Mouse (Mus musculus): ENCODE data around the gene Mmab. TPM values are rescaled to one million over a fixed set of nuclear protein-coding genes. Genes with fewer than 3 reads are reported as not detected.

Gene Mmab
- total and polyA plus RNA-seq, 2 experiments from 2014 or later, result 17.0 to 19.7 TPM

- ATAC-seq (ENCODE audit: insufficient read depth, low read depth) (no peak), DNase-seq (ENCODE audit: low spot score) (no peak)
- H3K27ac ChIP-seq (ENCODE audit: low read depth), result no peak overlapping the region
- H3K36me3 ChIP-seq (replicated peaks; ENCODE audit: control insufficient read depth, insufficient read depth, low read length), result peaks cover 88% of the 10 kb centered on the region
- H3K9me3 ChIP-seq (replicated peaks; ENCODE audit: control insufficient read depth, low read length), result no peaks in the 10 kb centered on the region
- WGBS, result 78% methylated on average over 9 of the region's 9 CpGs
- no peak overlapping the region for H3K9ac ChIP-seq (replicated peaks; ENCODE audit: low read depth, low read length)
- no peaks in the 10 kb centered on the region for H3K27me3 ChIP-seq (ENCODE audit: control insufficient read depth, insufficient read depth, low read length)
- H3K4me1 ChIP-seq (ENCODE audit: control insufficient read depth, insufficient read depth), result no peaks in the 10 kb centered on the region
- TF ChIP-seq CTCF (IDR thresholded peaks at IDR 0.05; ENCODE audit: low read depth), result no peak
- no peak for TF ChIP-seq EP300 (IDR thresholded peaks at IDR 0.05; ENCODE audit: low read depth)
- no peak overlapping the region for H3K4me2 ChIP-seq (ENCODE audit: low read depth, low read length)
- no peak overlapping the region for H3K4me3 ChIP-seq (ENCODE audit: low read depth, low read length)
These were observed 50.7 kb downstream of the Mmab start for GRCm38 (mm10) chr5:114393169-114393568.

DNA sequence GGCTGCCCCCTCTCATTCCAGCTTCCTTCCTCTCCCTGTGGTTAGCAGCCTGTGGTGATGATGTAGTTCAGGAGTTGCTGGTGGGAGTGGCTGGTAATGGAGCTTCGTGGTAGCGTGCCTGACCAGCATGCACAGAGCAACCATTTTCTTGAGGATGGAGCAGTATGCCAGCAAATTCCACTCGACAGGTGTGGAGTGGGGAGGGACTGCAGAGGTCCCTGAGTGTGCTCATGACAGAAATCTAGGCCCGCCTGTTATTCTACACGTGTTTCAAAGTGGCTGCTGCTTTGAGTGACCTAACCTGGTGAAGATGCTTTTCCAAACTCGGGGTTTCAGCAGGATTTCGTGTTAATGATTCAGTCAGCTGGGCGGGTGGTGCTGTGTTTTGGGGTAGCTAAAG is 59.4 kb downstream of the Mmab start:
- Histone ChIP-seq H3K36me3 (replicated peaks; ENCODE audit: control insufficient read depth, insufficient read depth, low read length) (peaks cover 53% of the 10 kb centered on the region), H3K4me1 (ENCODE audit: control insufficient read depth, insufficient read depth) (peaks cover 7% of the 10 kb centered on the region), H3K4me3 (ENCODE audit: low read depth, low read length) (no peak overlapping the region), H3K27me3 (ENCODE audit: control insufficient read depth, insufficient read depth, low read length) (no peaks in the 10 kb centered on the region), H3K9ac (replicated peaks; ENCODE audit: low read depth, low read length) (no peak overlapping the region), H3K27ac (ENCODE audit: low read depth) (no peak overlapping the region), H3K4me2 (ENCODE audit: low read depth, low read length) (no peak overlapping the region), H3K9me3 (replicated peaks; ENCODE audit: control insufficient read depth, low read length) (no peaks in the 10 kb centered on the region)
- ATAC-seq (ENCODE audit: insufficient read depth, low read depth), result no peak
- no peak for DNase-seq (ENCODE audit: low spot score)
- WGBS, result 83% methylated on average over 8 of the region's 8 CpGs
- TF ChIP-seq CTCF (IDR thresholded peaks at IDR 0.05; ENCODE audit: low read depth) (no peak), EP300 (IDR thresholded peaks at IDR 0.05; ENCODE audit: low read depth) (no peak)

DNA sequence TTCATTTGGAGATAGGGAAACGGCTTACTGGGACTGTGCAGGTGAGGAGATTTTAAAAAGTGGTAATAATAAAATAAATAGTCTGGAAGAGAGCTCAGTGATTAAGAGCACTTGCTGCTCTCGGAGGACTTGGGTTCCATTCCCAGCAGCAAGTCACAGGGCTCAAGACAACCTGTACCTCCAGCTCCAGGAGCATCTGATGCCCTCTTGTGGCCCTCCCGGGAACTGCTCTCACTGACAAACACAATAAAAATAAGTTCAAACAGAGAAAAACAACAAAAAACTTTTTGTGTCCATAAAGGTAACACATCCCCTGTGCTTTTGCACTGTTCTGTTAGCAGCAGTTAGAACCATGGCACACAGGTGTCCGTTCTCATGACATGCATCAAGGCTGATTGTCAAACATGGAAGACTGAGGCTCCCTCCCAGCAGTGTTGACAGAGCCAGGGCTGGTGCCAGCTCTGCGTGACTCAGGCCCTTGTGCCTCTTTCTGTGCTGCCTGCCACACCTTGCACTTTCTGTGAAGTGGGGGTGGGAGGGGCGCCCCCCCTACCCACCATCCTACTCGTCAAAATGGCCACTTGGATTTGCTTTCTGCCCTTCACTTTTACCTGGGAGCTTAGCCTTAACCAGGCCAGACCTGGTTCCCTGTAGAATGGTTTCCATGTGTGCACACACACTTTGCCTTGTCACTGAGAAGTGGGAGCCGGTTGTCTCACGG is 60.5 kb downstream of the Mmab start:
- Histone ChIP-seq H3K36me3 (replicated peaks; ENCODE audit: control insufficient read depth, insufficient read depth, low read length) (peaks cover 42% of the 10 kb centered on the region), H3K4me3 (ENCODE audit: low read depth, low read length) (no peak overlapping the region), H3K9ac (replicated peaks; ENCODE audit: low read depth, low read length) (no peak overlapping the region), H3K27ac (ENCODE audit: low read depth) (no peak overlapping the region), H3K27me3 (ENCODE audit: control insufficient read depth, insufficient read depth, low read length) (no peaks in the 10 kb centered on the region), H3K4me1 (ENCODE audit: control insufficient read depth, insufficient read depth) (peaks cover 13% of the 10 kb centered on the region), H3K9me3 (replicated peaks; ENCODE audit: control insufficient read depth, low read length) (no peaks in the 10 kb centered on the region), H3K4me2 (ENCODE audit: low read depth, low read length) (no peak overlapping the region)
- ATAC-seq (ENCODE audit: insufficient read depth, low read depth) (no peak), DNase-seq (ENCODE audit: low spot score) (no peak)
- TF ChIP-seq CTCF (IDR thresholded peaks at IDR 0.05; ENCODE audit: low read depth), result peak; percentile 57
- no peak for TF ChIP-seq EP300 (IDR thresholded peaks at IDR 0.05; ENCODE audit: low read depth)
- WGBS, result 71% methylated on average over 9 of the region's 9 CpGs

Small RNAs within 50 kb of the gene (microRNA-seq; reads per million reads assigned to microRNA genes)
- not detected for gene Mir7027

Other genes with a start within 250 kb of the Mmab start
- not detected in 2 replicates for gene Foxn4, start 170.3 kb downstream of the Mmab start, total RNA-seq (2014; rRNA removed; ENCODE audit: low replicate concordance)
- not detected in 2 replicates for gene Foxn4, start 170.3 kb downstream of the Mmab start, polyA plus RNA-seq (2015; fragmentation: Nextera tagmentation; extraction: Ambion mirVana)
- 5.9 TPM in 1 of 2 replicates, not detected in the other for gene Myo1h, start 154.9 kb downstream of the Mmab start, total RNA-seq (2014; rRNA removed; ENCODE audit: low replicate concordance)
- gene Myo1h, start 154.9 kb downstream of the Mmab start, polyA plus RNA-seq (2015; fragmentation: Nextera tagmentation; extraction: Ambion mirVana), result 0.53 and 0.63 TPM in 2 replicates
- gene Kctd10, start 63.6 kb downstream of the Mmab start, total RNA-seq (2014; rRNA removed; ENCODE audit: low replicate concordance), result 83.4 and 113 TPM in 2 replicates
- gene Kctd10, start 63.6 kb downstream of the Mmab start, polyA plus RNA-seq (2015; fragmentation: Nextera tagmentation; extraction: Ambion mirVana), result 59.8 and 64.2 TPM in 2 replicates
- gene Ube3b, start 63.5 kb downstream of the Mmab start, total RNA-seq (2014; rRNA removed; ENCODE audit: low replicate concordance), result 57.7 and 72.1 TPM in 2 replicates
- 28.2 and 30.5 TPM in 2 replicates for gene Ube3b, start 63.5 kb downstream of the Mmab start, polyA plus RNA-seq (2015; fragmentation: Nextera tagmentation; extraction: Ambion mirVana)
- 22.2 and 24.6 TPM in 2 replicates for gene Mvk, start 209 bp upstream of the Mmab start, total RNA-seq (2014; rRNA removed; ENCODE audit: low replicate concordance)
- gene Mvk, start 209 bp upstream of the Mmab start, polyA plus RNA-seq (2015; fragmentation: Nextera tagmentation; extraction: Ambion mirVana), result 12.6 and 13.3 TPM in 2 replicates
- gene Fam222a, start 124.0 kb upstream of the Mmab start, total RNA-seq (2014; rRNA removed; ENCODE audit: low replicate concordance), result 0.97 and 5.0 TPM in 2 replicates
- 0.97 and 1.3 TPM in 2 replicates for gene Fam222a, start 124.0 kb upstream of the Mmab start, polyA plus RNA-seq (2015; fragmentation: Nextera tagmentation; extraction: Ambion mirVana)
- gene Trpv4, start 214.4 kb upstream of the Mmab start, total RNA-seq (2014; rRNA removed; ENCODE audit: low replicate concordance), result 2.3 and 3.4 TPM in 2 replicates
- 0.87 and 0.93 TPM in 2 replicates for gene Trpv4, start 214.4 kb upstream of the Mmab start, polyA plus RNA-seq (2015; fragmentation: Nextera tagmentation; extraction: Ambion mirVana)
- gene Gltp, start 246.9 kb upstream of the Mmab start, total RNA-seq (2014; rRNA removed; ENCODE audit: low replicate concordance), result 26.2 and 45.3 TPM in 2 replicates
- 32.0 TPM in 2 replicates for gene Gltp, start 246.9 kb upstream of the Mmab start, polyA plus RNA-seq (2015; fragmentation: Nextera tagmentation; extraction: Ambion mirVana)

Measured in heart, postnatal 0 days (tissue).